Mouse (Mus musculus): ENCODE results near the gene 5830473C10Rik. TPM values are rescaled to one million over a fixed set of nuclear protein-coding genes. Genes with fewer than 3 reads are reported as not detected.

5830473C10Rik gene
- polyA plus RNA-seq, 1 experiment from 2014 or later, result not detected

DNA sequence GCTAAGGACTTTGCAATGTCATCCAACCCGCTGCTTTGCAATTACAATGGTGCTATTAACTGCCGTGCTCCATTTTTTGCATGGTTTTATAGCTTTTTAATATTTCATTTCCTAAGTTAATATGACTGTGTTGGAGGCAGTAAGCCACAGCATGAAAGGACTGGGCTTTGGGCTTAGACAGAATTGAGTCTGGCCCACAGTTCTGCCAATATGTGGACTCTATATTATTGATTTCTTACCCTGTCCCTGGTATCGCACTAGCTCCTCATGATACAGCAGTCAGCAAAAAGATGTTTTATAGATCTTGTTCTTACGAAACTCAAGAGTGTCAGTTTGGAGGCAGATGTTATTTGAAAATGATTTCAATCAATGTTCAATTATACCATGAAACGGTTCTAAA, 85.5 kb downstream of the 5830473C10Rik start:
- DNase-seq (no peak), ATAC-seq (ENCODE audit: low FRiP score, low TSS enrichment) (no peak)
- Histone ChIP-seq H3K27ac (replicated peaks; ENCODE audit: low read depth, low read length) (no peak overlapping the region), H3K4me2 (ENCODE audit: low read length) (no peak overlapping the region), H3K36me3 (ENCODE audit: control insufficient read depth, insufficient read depth, low read length) (no peaks in the 10 kb centered on the region), H3K4me1 (ENCODE audit: control insufficient read depth, insufficient read depth, low read length) (no peaks in the 10 kb centered on the region), H3K9me3 (ENCODE audit: control insufficient read depth, low read length) (no peaks in the 10 kb centered on the region), H3K27me3 (ENCODE audit: control insufficient read depth, insufficient read depth, low read length) (no peaks in the 10 kb centered on the region), H3K4me3 (replicated peaks; ENCODE audit: low read depth, low read length) (no peak overlapping the region), H3K9ac (replicated peaks; ENCODE audit: low read length) (no peak overlapping the region)
- WGBS, result 86% methylated on average over 5 of the region's 5 CpGs

Other genes starting within 250 kb of the 5830473C10Rik start
- 34.8 and 39.2 TPM in 2 replicates for gene Ankrd17, start 194.5 kb upstream of the 5830473C10Rik start, polyA plus RNA-seq (2014; fragmentation: Nextera tagmentation; extraction: Ambion mirVana)
- gene Gm9958, start 193.9 kb upstream of the 5830473C10Rik start, polyA plus RNA-seq (2014; fragmentation: Nextera tagmentation; extraction: Ambion mirVana), result 4.9 and 5.3 TPM in 2 replicates
- not detected in 2 replicates for gene Alb, start 100.2 kb upstream of the 5830473C10Rik start, polyA plus RNA-seq (2014; fragmentation: Nextera tagmentation; extraction: Ambion mirVana)
- 0.35 TPM in 1 of 2 replicates, not detected in the other for gene Afp, start 70.4 kb upstream of the 5830473C10Rik start, polyA plus RNA-seq (2014; fragmentation: Nextera tagmentation; extraction: Ambion mirVana)
- not detected in 2 replicates for gene Afm, start 42.2 kb upstream of the 5830473C10Rik start, polyA plus RNA-seq (2014; fragmentation: Nextera tagmentation; extraction: Ambion mirVana)
- gene Rassf6, start 79.5 kb downstream of the 5830473C10Rik start, polyA plus RNA-seq (2014; fragmentation: Nextera tagmentation; extraction: Ambion mirVana), result 0.68 and 1.0 TPM in 2 replicates
- 0.18 TPM in 1 of 2 replicates, not detected in the other for gene Cxcl5, start 198.3 kb downstream of the 5830473C10Rik start, polyA plus RNA-seq (2014; fragmentation: Nextera tagmentation; extraction: Ambion mirVana)
- 0.27 and 0.99 TPM in 2 replicates for gene Ppbp, start 207.4 kb downstream of the 5830473C10Rik start, polyA plus RNA-seq (2014; fragmentation: Nextera tagmentation; extraction: Ambion mirVana)
- 2.9 and 40.6 TPM in 2 replicates for gene Pf4, start 211.3 kb downstream of the 5830473C10Rik start, polyA plus RNA-seq (2014; fragmentation: Nextera tagmentation; extraction: Ambion mirVana)
- gene Cxcl3, start 225.0 kb downstream of the 5830473C10Rik start, polyA plus RNA-seq (2014; fragmentation: Nextera tagmentation; extraction: Ambion mirVana), result not detected in 2 replicates
- not detected in 2 replicates for gene Cxcl15, start 233.4 kb downstream of the 5830473C10Rik start, polyA plus RNA-seq (2014; fragmentation: Nextera tagmentation; extraction: Ambion mirVana)

Measured in midbrain, embryonic 14.5 days (tissue).